Mouse (Mus musculus) adrenal gland, adult (tissue): ENCODE data around the gene H1f0.

Experiments
- DNase-seq, 2 experiments: peaks; one replicate each; pipeline ENCODE4 v3.0.0; 2022 to 2023; ENCODE audit warnings: low spot score in 1 of 2; ENCODE audit not compliant: inconsistent age in 2 of 2

The H1f0 gene

GRCm38 (mm10) chr15:79065086-79065770 is 37.0 kb downstream of the H1f0 start:
- peak in 1 of 2 experiments; percentile 23 for DNase-seq

GRCm38 (mm10) chr15:79066276-79066675 is 38.0 kb downstream of the H1f0 start:
- DNase-seq = no peak

GRCm38 (mm10) chr15:79067631-79068030 is 39.4 kb downstream of the H1f0 start:
- DNase-seq = peak in 1 of 2 experiments; percentile 38

- DNase-seq = no peak
These were observed 40.2 kb downstream of the H1f0 start for GRCm38 (mm10) chr15:79068416-79068815.

GRCm38 (mm10) chr15:79071117-79072039 is 43.1 kb downstream of the H1f0 start:
- DNase-seq = peak; percentile 50 to 84

GRCm38 (mm10) chr15:79073752-79074151 is 45.5 kb downstream of the H1f0 start:
- DNase-seq = no peak

GRCm38 (mm10) chr15:79074446-79074845 is 46.2 kb downstream of the H1f0 start:
- peak in 1 of 2 experiments; percentile 35 for DNase-seq

GRCm38 (mm10) chr15:79074913-79075532 is 46.8 kb downstream of the H1f0 start, which contains the start of gene Eif3l:
TSS of gene Eif3l (plus strand) at chr15:79075179.
- DNase-seq = peak; percentile 91 to 95

- DNase-seq = peak in 1 of 2 experiments; percentile 31
These were observed 47.6 kb downstream of the H1f0 start for GRCm38 (mm10) chr15:79075658-79076365.

GRCm38 (mm10) chr15:79079567-79079966 is 51.3 kb downstream of the H1f0 start:
- DNase-seq = no peak
